Mouse (Mus musculus): ENCODE measurements around the gene Otc. TPM values are rescaled to one million over a fixed set of nuclear protein-coding genes. Genes with fewer than 3 reads are reported as not detected.

The Otc gene
- polyA plus RNA-seq (2014; fragmentation: Nextera tagmentation; extraction: Ambion mirVana), result 0.10 and 0.28 TPM in 2 replicates

DNA sequence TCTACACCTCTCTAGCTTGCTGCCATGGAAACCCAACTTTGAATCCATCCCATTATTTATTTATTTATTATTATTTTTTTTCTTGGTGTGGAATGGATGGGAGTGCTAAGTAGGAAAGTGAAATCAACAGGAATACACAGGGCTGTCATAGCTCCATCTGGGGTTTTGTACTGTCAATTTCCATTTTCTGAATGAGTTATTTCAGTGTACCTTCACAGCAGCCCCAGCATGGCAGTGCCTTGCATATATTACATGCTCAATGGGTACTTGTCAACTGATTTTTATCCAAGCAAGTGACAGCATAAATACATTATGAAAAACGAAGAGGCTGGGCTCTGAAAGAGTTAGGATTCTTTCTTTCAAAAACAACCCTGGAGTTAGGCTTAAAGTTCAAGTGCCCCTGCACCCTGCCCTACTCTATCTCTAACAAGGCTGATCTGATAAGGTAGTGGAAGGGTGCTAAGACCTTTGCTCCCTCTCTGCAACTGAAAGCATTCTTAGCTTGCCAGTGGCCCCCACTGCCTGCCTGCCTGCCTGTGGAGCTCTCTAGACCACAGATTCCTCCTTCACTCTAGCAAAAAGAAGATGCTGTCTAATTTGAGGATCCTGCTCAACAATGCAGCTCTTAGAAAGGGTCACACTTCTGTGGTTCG, at the start of gene Otc:
TSS of gene Otc (plus strand) at position 454 of the 653 bp plus-strand sequence.
- Histone ChIP-seq H3K9ac (replicated peaks; ENCODE audit: low read depth, low read length) (no peak within 1 kb of the TSS), H3K9me3 (ENCODE audit: control insufficient read depth, low read depth, low read length) (no peaks in the 10 kb centered on the region), H3K4me3 (ENCODE audit: low read depth, low read length) (no peak within 1 kb of the TSS), H3K27me3 (ENCODE audit: control insufficient read depth, insufficient read depth, low read length) (no peaks in the 10 kb centered on the region), H3K4me2 (replicated peaks; ENCODE audit: low read depth, low read length) (no peak within 1 kb of the TSS), H3K4me1 (ENCODE audit: control insufficient read depth, insufficient read depth, low read length) (no peaks in the 10 kb centered on the region), H3K27ac (ENCODE audit: low read length) (no peak within 1 kb of the TSS), H3K36me3 (ENCODE audit: control insufficient read depth, insufficient read depth, low read length) (no peaks in the 10 kb centered on the region)
- no peak for ATAC-seq (ENCODE audit: insufficient number of reproducible peaks, insufficient read depth, low FRiP score, low read depth)
- WGBS, result 50% methylated on average over 2 of the region's 2 CpGs

DNA sequence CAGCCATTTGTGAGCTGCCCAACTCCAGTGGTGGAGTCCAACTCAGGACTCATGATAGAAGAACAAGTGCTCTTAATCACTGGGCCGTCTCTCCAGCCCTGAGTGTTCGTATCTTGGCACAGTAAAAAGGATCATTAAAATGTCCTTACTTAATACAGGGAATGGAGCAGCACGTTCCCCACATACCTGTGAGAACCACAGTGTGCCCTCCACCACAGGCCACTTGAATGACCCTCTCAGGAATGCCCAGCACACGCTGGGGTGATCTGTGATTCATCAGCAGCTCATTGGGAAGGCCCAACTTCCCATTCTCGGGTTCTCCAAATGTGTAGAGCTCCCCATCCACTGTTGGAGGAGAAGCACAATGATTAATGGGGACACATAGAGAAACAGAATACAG, 46.2 kb upstream of the Otc start:
- 74% methylated on average over 5 of the region's 5 CpGs for WGBS
- no peak overlapping the region for H3K4me3 ChIP-seq (ENCODE audit: low read depth, low read length)
- no peaks in the 10 kb centered on the region for H3K4me1 ChIP-seq (ENCODE audit: control insufficient read depth, insufficient read depth, low read length)
- no peak overlapping the region for H3K27ac ChIP-seq (ENCODE audit: low read length)
- H3K36me3 ChIP-seq (ENCODE audit: control insufficient read depth, insufficient read depth, low read length), result no peaks in the 10 kb centered on the region; the same call in 1 of the 2 replicates
- no peak overlapping the region for H3K4me2 ChIP-seq (replicated peaks; ENCODE audit: low read depth, low read length)
- ATAC-seq (ENCODE audit: insufficient number of reproducible peaks, insufficient read depth, low FRiP score, low read depth), result no peak
- no peaks in the 10 kb centered on the region for H3K27me3 ChIP-seq (ENCODE audit: control insufficient read depth, insufficient read depth, low read length)
- H3K9me3 ChIP-seq (ENCODE audit: control insufficient read depth, low read depth, low read length), result no peaks in the 10 kb centered on the region
- H3K9ac ChIP-seq (replicated peaks; ENCODE audit: low read depth, low read length), result no peak overlapping the region

DNA sequence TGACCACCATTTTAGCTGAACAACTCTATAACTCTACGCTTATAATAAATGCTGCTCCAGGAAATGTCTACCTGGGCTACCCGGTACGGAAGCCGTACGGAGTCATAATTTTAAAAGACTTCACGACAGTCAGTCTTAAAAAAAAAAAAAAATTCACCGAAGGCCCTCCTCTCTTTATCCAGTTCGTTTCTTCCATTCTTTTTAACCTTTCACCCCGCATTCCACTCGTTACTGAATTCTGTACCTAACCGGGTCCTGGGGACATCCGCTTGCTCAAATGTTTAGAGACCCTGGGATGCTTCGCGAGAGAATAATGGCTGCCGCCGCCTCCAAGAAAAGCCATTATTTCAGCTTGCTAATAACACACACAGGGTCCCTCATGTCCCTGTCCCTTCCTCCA, 36.1 kb upstream of the Otc start:
- WGBS, result 23% methylated on average over 16 of the region's 16 CpGs
- H3K4me1 ChIP-seq (ENCODE audit: control insufficient read depth, insufficient read depth, low read length), result no peaks in the 10 kb centered on the region
- H3K36me3 ChIP-seq (ENCODE audit: control insufficient read depth, insufficient read depth, low read length), result no peaks in the 10 kb centered on the region
- H3K27ac ChIP-seq (ENCODE audit: low read length), result peak overlapping the region; percentile 10; the same call in 1 of the 2 replicates
- no peaks in the 10 kb centered on the region for H3K9me3 ChIP-seq (ENCODE audit: control insufficient read depth, low read depth, low read length)
- 0 out of 2 replicates have a peak overlapping the region, but pooled peaks have one; percentile 6 for H3K9ac ChIP-seq (replicated peaks; ENCODE audit: low read depth, low read length)
- H3K4me3 ChIP-seq (ENCODE audit: low read depth, low read length), result peak overlapping the region; percentile 35
- peak overlapping the region; percentile 41 for H3K4me2 ChIP-seq (replicated peaks; ENCODE audit: low read depth, low read length)
- ATAC-seq (ENCODE audit: insufficient number of reproducible peaks, insufficient read depth, low FRiP score, low read depth), result no peak
- H3K27me3 ChIP-seq (ENCODE audit: control insufficient read depth, insufficient read depth, low read length), result no peaks in the 10 kb centered on the region

DNA sequence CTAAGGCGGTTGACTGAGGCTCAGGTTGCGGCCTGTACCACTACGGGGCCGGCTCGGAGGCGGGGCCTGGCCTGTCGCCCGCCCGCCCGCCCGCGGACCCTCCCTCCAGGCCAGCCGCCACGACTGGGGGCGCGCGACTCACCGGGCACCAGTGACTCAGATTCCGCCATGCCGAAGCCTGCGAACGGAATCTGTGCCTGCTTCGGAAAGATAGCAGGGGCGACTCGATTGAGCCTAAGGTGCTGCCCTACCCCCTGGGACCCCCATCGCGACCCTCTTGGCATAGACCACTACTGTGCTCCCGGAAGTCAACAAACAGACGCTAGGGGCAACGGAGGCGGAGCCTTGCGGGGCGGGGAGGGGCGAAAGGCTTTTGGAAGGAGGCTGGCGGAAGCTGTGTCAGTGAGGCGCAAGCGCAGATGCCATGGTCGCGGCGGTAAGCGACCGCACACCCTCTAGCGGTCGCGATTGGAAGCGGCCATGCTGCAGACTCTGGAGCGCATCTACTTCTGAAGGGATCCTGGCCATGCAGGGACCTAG, 35.6 kb upstream of the Otc start, which contains the start of gene Rpgr:
TSS of gene Rpgr (minus strand) at position 511 of the 540 bp plus-strand sequence.
- no peaks in the 10 kb centered on the region for H3K36me3 ChIP-seq (ENCODE audit: control insufficient read depth, insufficient read depth, low read length)
- H3K27ac ChIP-seq (ENCODE audit: low read length), result peak within 1 kb of the TSS; percentile 10; the same call in 1 of the 2 replicates
- H3K4me2 ChIP-seq (replicated peaks; ENCODE audit: low read depth, low read length), result peak within 1 kb of the TSS; percentile 41
- H3K9me3 ChIP-seq (ENCODE audit: control insufficient read depth, low read depth, low read length), result no peaks in the 10 kb centered on the region
- 0 out of 2 replicates have a peak within 1 kb of the TSS, but pooled peaks have one; percentile 6 for H3K9ac ChIP-seq (replicated peaks; ENCODE audit: low read depth, low read length)
- WGBS, result 16% methylated on average over 47 of the region's 47 CpGs
- ATAC-seq (ENCODE audit: insufficient number of reproducible peaks, insufficient read depth, low FRiP score, low read depth), result peak; percentile 99
- no peaks in the 10 kb centered on the region for H3K4me1 ChIP-seq (ENCODE audit: control insufficient read depth, insufficient read depth, low read length)
- H3K27me3 ChIP-seq (ENCODE audit: control insufficient read depth, insufficient read depth, low read length), result no peaks in the 10 kb centered on the region
- peak within 1 kb of the TSS; percentile 35 for H3K4me3 ChIP-seq (ENCODE audit: low read depth, low read length)

GRCm38 (mm10) chrX:10219281-10219680, 32.8 kb upstream of the Otc start:
- H3K4me2 ChIP-seq (replicated peaks; ENCODE audit: low read depth, low read length), result no peak overlapping the region
- H3K36me3 ChIP-seq (ENCODE audit: control insufficient read depth, insufficient read depth, low read length), result no peaks in the 10 kb centered on the region
- no peaks in the 10 kb centered on the region for H3K4me1 ChIP-seq (ENCODE audit: control insufficient read depth, insufficient read depth, low read length)
- no peak overlapping the region for H3K4me3 ChIP-seq (ENCODE audit: low read depth, low read length)
- H3K9ac ChIP-seq (replicated peaks; ENCODE audit: low read depth, low read length), result no peak overlapping the region
- WGBS, result 70% methylated on average over 6 of the region's 6 CpGs
- no peaks in the 10 kb centered on the region for H3K9me3 ChIP-seq (ENCODE audit: control insufficient read depth, low read depth, low read length)
- H3K27ac ChIP-seq (ENCODE audit: low read length), result no peak overlapping the region
- no peaks in the 10 kb centered on the region for H3K27me3 ChIP-seq (ENCODE audit: control insufficient read depth, insufficient read depth, low read length)
- ATAC-seq (ENCODE audit: insufficient number of reproducible peaks, insufficient read depth, low FRiP score, low read depth), result no peak

- H3K9me3 ChIP-seq (ENCODE audit: control insufficient read depth, low read depth, low read length), result no peaks in the 10 kb centered on the region
- no peak overlapping the region for H3K27ac ChIP-seq (ENCODE audit: low read length)
- WGBS, result 58% methylated on average over 2 of the region's 2 CpGs
- no peak overlapping the region for H3K9ac ChIP-seq (replicated peaks; ENCODE audit: low read depth, low read length)
- no peak overlapping the region for H3K4me2 ChIP-seq (replicated peaks; ENCODE audit: low read depth, low read length)
- no peaks in the 10 kb centered on the region for H3K27me3 ChIP-seq (ENCODE audit: control insufficient read depth, insufficient read depth, low read length)
- H3K36me3 ChIP-seq (ENCODE audit: control insufficient read depth, insufficient read depth, low read length), result no peaks in the 10 kb centered on the region
- H3K4me3 ChIP-seq (ENCODE audit: low read depth, low read length), result no peak overlapping the region
- no peak for ATAC-seq (ENCODE audit: insufficient number of reproducible peaks, insufficient read depth, low FRiP score, low read depth)
- no peaks in the 10 kb centered on the region for H3K4me1 ChIP-seq (ENCODE audit: control insufficient read depth, insufficient read depth, low read length)
Observed at GRCm38 (mm10) chrX:10233051-10233450, 19.1 kb upstream of the Otc start.

GRCm38 (mm10) chrX:10234617-10235016, 17.5 kb upstream of the Otc start:
- H3K4me3 ChIP-seq (ENCODE audit: low read depth, low read length), result no peak overlapping the region
- no peak overlapping the region for H3K9ac ChIP-seq (replicated peaks; ENCODE audit: low read depth, low read length)
- H3K27ac ChIP-seq (ENCODE audit: low read length), result no peak overlapping the region
- WGBS, result 71% methylated on average over 3 of the region's 3 CpGs
- no peaks in the 10 kb centered on the region for H3K36me3 ChIP-seq (ENCODE audit: control insufficient read depth, insufficient read depth, low read length)
- no peak overlapping the region for H3K4me2 ChIP-seq (replicated peaks; ENCODE audit: low read depth, low read length)
- ATAC-seq (ENCODE audit: insufficient number of reproducible peaks, insufficient read depth, low FRiP score, low read depth), result no peak
- H3K9me3 ChIP-seq (ENCODE audit: control insufficient read depth, low read depth, low read length), result no peaks in the 10 kb centered on the region
- H3K4me1 ChIP-seq (ENCODE audit: control insufficient read depth, insufficient read depth, low read length), result no peaks in the 10 kb centered on the region
- H3K27me3 ChIP-seq (ENCODE audit: control insufficient read depth, insufficient read depth, low read length), result no peaks in the 10 kb centered on the region

- WGBS, result 43% methylated on average over 4 of the region's 4 CpGs
- Histone ChIP-seq H3K27ac (ENCODE audit: low read length) (no peak overlapping the region), H3K4me2 (replicated peaks; ENCODE audit: low read depth, low read length) (no peak overlapping the region), H3K4me1 (ENCODE audit: control insufficient read depth, insufficient read depth, low read length) (no peaks in the 10 kb centered on the region), H3K9ac (replicated peaks; ENCODE audit: low read depth, low read length) (no peak overlapping the region), H3K27me3 (ENCODE audit: control insufficient read depth, insufficient read depth, low read length) (no peaks in the 10 kb centered on the region), H3K4me3 (ENCODE audit: low read depth, low read length) (no peak overlapping the region), H3K9me3 (ENCODE audit: control insufficient read depth, low read depth, low read length) (no peaks in the 10 kb centered on the region), H3K36me3 (ENCODE audit: control insufficient read depth, insufficient read depth, low read length) (no peaks in the 10 kb centered on the region)
- ATAC-seq (ENCODE audit: insufficient number of reproducible peaks, insufficient read depth, low FRiP score, low read depth), result no peak
Observed at GRCm38 (mm10) chrX:10239515-10239914, 12.6 kb upstream of the Otc start.
